Mouse (Mus musculus) spleen, postnatal 4 days (tissue): ENCODE data around the gene Ier3.

Experiments used
- DNase-seq, 2 experiments: peaks; one replicate each; pipeline ENCODE4 v3.0.0; 2022; ENCODE audit warnings: low spot score in 2 of 2

Gene Ier3

DNA sequence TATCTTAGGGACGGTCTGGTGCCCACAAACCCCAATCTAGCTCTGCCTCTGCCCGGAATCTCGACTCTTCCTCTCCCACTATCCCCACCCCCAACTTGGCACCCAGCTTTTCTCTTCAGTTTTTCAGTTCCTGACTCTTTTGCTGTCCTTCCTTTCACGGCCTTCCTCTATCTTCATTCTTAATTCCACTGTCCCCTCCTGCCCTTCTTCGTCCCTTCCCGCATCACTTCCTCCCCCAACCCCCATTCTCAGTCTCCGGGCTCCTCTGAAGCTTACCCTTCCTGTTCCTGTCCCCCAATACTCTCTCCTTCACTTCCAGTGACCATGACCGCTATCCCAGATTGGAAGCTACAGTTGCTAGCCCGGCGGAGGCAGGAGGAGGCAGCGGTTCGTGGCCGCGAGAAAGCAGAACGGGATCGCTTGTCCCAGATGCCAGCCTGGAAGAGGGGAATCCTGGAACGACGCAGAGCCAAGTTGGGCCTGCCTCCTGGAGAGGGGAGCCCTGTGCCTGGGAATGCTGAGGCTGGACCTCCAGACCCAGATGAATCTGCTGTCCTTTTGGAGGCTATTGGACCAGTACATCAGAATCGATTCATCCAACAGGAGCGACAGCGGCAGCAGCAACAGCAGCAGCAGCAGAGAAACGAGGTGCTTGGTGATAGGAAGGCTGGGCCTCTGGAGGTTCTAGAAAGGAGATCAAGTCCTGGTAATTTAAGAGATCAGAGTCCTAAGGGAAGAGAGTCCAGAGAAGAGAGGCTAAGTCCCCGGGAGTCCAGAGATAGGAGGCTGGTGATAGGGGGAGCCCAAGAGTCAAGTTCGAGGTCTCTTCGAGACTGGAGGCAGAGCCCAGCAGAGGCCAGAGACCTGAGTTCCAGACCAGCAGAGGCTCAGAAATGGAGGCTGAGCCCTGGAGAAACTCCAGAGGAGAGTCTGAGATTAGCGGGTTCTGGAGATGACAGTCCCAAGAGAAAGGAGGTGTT, 45.7 kb downstream of the Ier3 start:
- DNase-seq: peak; percentile 71 to 80

DNA sequence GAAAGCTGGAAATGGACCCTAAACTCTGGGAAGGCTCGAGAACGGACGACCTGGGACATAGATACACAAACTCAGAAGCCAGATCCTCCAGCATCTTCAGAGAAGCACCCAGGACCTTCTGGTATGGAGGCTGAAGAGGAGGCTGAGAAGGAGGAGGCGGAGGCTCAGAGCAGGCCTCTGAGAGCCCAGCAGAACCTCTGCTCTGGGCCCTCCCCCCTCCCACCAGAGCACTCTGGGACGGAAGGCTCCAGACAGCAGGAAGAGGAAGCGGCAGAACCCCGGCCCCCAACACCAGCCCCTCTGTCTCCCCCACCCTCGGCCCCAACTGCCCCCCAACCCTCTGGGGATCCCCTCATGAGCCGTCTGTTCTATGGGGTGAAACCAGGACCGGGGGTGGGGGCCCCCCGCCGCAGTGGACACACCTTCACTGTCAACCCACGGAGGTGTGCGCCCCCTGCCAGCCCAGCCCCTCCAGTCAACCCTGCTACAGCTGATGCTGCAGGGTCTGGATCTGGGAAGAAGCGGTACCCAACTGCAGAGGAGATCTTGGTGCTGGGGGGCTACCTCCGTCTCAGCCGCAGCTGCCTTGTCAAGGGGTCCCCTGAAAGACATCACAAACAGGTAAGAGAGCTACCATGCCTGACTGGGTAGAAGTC, 46.8 kb downstream of the Ier3 start:
- DNase-seq: peak; percentile 49 to 73

DNA sequence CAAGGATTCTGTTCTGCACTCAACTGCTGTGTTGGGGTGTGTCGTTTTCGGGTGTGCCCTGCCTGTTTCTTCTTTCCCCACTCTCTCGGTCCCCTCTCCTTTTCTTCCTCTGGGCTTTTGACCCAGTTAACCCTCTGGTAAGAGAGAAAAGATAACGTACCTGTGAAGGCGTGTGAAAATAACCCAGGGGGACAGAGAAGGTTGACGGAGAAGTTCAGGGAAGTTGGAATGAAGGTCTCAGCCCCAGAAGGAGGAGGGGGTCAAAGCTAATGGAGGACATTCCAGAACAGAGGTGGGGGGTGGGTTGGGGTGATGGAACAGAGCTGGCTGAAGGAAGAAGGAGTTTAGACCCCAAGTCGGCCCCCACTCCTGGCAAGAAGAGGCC, 47.5 kb downstream of the Ier3 start:
- DNase-seq: no peak

DNA sequence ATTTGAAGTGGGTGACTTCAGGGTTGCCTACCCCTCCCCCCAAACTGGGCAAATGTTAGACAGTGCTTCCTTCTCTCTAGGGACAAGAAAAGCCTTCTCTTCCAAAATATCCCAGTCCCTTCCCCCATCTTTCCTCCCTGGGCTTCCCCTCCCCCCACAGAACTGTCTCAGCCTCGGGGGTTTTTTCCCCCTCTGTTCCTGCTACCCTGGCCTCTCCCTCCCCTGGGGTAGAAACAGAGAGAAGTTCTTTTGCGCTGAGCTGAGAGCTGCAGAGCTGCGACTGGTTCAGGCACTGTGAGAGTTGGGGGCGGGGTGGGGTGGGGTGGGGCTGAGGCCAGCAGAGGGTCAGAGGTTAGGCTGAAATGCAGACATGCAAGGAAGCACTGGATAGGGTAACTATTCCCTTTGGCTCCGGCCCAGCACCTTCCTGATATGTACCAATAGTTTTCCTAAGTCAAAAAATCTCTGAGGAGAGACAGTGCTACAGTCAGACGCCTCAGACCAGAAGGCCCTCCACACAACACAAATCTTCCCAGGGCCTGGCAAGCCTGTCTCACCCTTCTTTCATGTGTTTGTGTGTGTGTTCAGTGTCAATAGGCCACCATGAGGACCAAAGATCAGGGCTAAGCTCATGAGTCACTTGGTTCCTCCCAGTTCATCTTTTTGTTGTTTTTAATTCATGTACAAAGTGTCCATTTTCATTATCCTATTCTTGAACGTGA, 48.0 kb downstream of the Ier3 start:
- DNase-seq: peak; percentile 39 to 64

DNA sequence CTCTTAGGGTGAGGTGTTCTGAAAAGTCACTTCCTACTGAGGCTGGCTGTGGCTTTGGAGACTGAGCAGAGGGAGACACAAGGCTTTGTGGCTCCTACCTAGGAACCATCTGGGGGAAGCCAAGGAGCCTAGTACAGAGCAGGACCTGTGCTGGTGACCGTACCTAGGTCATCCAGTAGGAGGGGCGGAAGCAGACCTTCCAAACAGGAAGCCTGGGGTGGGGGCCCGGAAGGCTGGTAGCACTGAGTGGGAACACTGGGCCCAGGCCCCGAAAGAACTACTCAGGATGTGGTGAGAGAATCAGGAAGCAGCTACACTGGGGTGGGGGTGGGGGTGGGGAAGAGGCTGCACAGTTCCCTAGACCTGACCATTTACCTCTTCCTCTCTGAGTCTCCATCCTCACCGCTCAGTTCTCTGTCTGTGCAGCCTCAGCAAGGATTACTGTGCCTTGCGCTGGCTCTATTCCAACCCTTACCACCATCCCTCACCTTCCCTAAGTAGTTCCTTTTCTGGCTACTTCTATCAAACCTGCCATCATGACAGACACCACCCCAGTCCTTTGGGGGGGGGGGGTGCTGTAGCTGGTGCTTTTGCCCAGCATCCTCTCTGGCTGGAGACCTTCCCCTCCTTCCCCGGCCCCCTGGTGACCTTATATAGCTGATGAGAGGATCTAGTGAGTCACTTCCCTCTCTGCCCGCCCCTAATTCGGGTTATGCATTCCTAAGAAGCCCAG, 48.8 kb downstream of the Ier3 start:
- DNase-seq: peak; percentile 74 to 83

DNA sequence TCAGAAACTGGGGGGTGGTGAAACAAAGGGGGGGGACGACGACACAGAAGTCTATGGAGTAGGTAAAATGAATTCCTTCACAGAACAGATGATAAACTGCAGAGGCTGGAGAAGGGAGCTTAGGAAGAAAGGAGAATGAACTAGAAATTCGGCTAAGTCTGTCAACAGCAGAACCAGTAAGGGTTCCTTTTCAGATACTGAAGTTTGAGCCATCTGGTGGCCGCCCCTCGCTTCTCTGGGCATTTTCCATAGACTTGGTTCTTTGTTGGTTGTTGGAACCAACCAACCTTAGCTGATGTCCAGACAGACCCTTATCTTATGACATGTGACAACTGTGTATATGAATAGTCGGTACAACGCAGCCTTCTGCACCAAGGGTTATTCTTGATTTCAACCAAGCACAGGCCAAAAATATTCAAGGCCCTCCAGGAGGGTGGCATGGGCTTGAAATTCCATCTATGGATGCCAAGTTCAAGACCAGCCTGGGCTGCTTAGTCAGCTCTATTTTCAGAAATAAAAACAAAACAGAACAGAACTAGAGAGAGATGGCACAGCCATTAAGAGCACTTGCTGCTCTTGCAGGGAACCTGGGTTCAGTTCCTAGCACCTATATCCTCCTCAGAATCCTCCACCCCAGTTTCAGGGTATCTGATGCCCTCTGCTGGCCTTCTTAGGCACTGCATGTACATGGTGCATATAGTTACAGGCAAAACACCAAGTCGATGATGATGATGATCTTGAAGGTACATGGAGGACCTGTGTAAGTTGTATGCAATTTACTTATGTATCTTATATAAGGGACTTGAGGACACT, 49.6 kb downstream of the Ier3 start:
- DNase-seq: peak; percentile 64 to 85
